Mouse (Mus musculus) lung, adult 2 months (tissue): ENCODE data around the gene Trim41. TPM values are rescaled to one million over a fixed set of nuclear protein-coding genes. Genes with fewer than 3 reads are reported as not detected.
A peak's percentile ranks its signal among the peaks of the same experiment; 100 is the strongest.

ENCODE experiments used
- DNase-seq: peaks from one replicate; pipeline ENCODE4 v3.0.0; 2022
- H3K4me1 ChIP-seq: fragments of 200-500 bp; 2 replicates; pipeline ENCODE4 v1.6.1; 2011; ENCODE audit warnings: low read length; ENCODE audit not compliant: control insufficient read depth, insufficient read depth
- H3K4me3 ChIP-seq: fragments of 200-500 bp; replicated peaks from 2 replicates; pipeline ENCODE3; 2011; ENCODE audit warnings: low read depth, mild to moderate bottlenecking, control low read depth, low read length; ENCODE audit errors: extremely low read depth
- CTCF ChIP-seq: fragments of 200-500 bp; IDR thresholded peaks from 2 replicates; pipeline ENCODE4 v1.5.1; 2011; ENCODE audit warnings: mild to moderate bottlenecking, low read length, control low read depth; ENCODE audit not compliant: insufficient read depth
- POLR2A ChIP-seq: fragments of 200-500 bp; IDR thresholded peaks from 2 replicates; pipeline ENCODE4 v1.6.1; 2011; ENCODE audit warnings: low read depth, mild to moderate bottlenecking, control low read depth, low read length, borderline replicate concordance; ENCODE audit errors: extremely low read depth
- WGBS: fragments of 180-500 bp; shearing (Covaris S2); methylation state at CpG from one replicate; pipeline ENCODE4 v1.1.7; 2018; 5-methylcytosine and 5-hydroxymethylcytosine counted together
- polyA plus RNA-seq: library from polyadenylated mRNA; depleted of rRNA; stranded (reverse); fragments of >200 nt; gene quantifications from 2 replicates; pipeline ENCODE4 v1.2.3, GENCODE M21; 2012

The Trim41 gene
- polyA plus RNA-seq, 1 experiment = 32.4 TPM

- no peak for TF ChIP-seq POLR2A
- Histone ChIP-seq H3K4me3 (peak overlapping the region; percentile 50), H3K4me1 (peaks cover 7% of the 10 kb centered on the region)
- DNase-seq = peak; percentile 79
- WGBS = under 1% methylated on average over 16 of the region's 16 CpGs
Observed at GRCm38 (mm10) chr11:48818346-48818745, 1.2 kb upstream of the Trim41 start.

GRCm38 (mm10) chr11:48817794-48818193, 641 bp upstream of the Trim41 start:
- peak overlapping the region; percentile 70 for H3K4me3 ChIP-seq
- DNase-seq = no peak
- H3K4me1 ChIP-seq = peaks cover 7% of the 10 kb centered on the region
- TF ChIP-seq POLR2A (no peak), CTCF (no peak)
- WGBS = 5% methylated on average over 9 of the region's 9 CpGs

DNA sequence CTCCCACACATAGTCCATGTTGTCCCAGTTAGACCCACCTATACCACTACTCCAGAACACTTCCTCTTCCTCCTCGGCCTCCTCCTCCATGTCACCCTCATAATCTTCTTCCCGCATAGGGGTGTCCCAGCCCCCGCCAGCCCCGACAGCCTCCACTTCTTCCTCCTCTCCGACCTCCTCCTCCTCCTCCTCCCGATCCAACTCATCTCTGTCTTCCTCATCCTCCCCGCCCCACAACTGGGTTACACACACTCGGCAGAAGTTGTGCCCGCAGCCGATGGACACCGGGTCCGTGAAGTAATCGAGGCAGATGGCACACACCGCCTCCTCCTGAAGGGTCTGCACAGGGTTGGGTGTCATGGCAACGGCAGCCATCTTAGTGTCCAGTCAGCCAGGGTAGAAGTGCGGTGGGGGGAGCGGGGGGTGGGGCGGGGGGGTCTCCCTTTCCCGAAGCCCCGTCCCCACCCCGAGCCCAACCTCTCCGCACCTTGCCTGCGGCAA, 822 bp downstream of the Trim41 start:
- WGBS = 3% methylated on average over 18 of the region's 23 CpGs
- Histone ChIP-seq H3K4me1 (peaks cover 7% of the 10 kb centered on the region), H3K4me3 (peak overlapping the region; percentile 97)
- peak; percentile 42 for DNase-seq
- TF ChIP-seq POLR2A (no peak), CTCF (no peak)

DNA sequence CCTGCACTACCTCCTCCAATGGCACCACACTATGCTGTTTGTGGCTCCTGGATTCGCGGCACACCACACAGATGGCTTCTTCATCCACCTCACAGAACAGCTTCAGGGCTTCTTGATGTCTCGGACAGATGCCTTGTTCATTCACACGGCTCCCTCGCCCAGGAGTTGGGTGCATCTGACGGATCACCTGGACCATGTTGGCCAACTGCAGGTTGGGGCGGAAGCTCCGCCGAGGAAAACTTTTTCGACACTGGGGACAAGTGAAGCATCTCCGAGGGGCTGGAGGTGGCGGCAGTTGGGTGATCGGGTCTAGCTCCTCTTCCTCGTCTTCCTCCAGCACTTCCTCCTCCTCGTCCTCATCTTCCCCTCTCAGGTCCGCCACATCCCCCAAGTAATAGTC, 1.3 kb downstream of the Trim41 start:
- TF ChIP-seq POLR2A (no peak), CTCF (no peak)
- WGBS = 53% methylated on average over 16 of the region's 16 CpGs
- Histone ChIP-seq H3K4me3 (peak overlapping the region; percentile 97), H3K4me1 (peaks cover 7% of the 10 kb centered on the region)
- no peak for DNase-seq

- Histone ChIP-seq H3K4me3 (no peak overlapping the region), H3K4me1 (peaks cover 7% of the 10 kb centered on the region)
- DNase-seq = no peak
- TF ChIP-seq CTCF = no peak
Observed at GRCm38 (mm10) chr11:48813782-48814181, 3.4 kb downstream of the Trim41 start.

GRCm38 (mm10) chr11:48810142-48810541, 7.0 kb downstream of the Trim41 start:
- no peak for TF ChIP-seq POLR2A
- TF ChIP-seq CTCF = no peak
- 74% methylated on average over 2 of the region's 2 CpGs for WGBS
- DNase-seq = no peak

GRCm38 (mm10) chr11:48809434-48809830, 7.7 kb downstream of the Trim41 start:
- Histone ChIP-seq H3K4me1 (no peaks in the 10 kb centered on the region), H3K4me3 (no peak overlapping the region)
- TF ChIP-seq POLR2A (no peak), CTCF (no peak)
- WGBS = 50% methylated on average over 4 of the region's 4 CpGs
- no peak for DNase-seq

More at GRCm38 (mm10) chr11:48810142-48810541, 7.0 kb downstream of the Trim41 start:
- Histone ChIP-seq H3K4me1 (no peaks in the 10 kb centered on the region), H3K4me3 (no peak overlapping the region)

DNA sequence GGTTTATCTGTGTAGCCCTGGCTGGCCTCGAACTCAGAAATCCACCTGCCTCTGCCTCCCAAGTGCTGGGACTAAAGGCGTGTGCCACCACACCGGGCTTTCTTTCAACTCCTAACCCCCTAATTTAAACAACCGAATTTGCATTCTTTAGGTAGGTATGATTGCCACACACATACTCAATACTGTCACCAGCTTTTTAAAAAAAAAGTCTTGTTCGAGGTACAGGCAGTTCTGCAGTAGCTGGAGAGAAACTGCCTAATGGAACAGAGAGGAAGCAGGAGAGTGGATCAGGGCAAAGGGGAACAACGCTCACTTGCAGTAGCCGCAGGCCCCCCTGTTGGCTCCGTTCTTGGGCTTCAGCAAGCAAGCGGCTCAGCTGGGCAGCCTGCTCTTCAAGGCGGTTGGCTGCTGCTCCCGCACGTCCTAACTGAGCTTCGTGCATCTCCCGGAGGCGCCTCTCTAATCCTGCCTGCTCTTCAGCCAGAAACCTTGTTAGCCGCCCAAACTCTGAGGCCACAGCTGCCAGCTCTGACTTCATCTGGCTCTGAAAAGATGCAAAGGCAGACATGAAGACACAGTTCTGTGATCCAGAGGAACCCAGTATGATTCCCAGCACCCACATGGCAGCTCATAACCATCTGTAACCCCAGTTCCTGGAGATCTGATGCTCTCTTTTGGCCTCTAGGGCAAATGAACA, 8.3 kb downstream of the Trim41 start:
- Histone ChIP-seq H3K4me1 (no peaks in the 10 kb centered on the region), H3K4me3 (no peak overlapping the region)
- 63% methylated on average over 16 of the region's 16 CpGs for WGBS
- TF ChIP-seq POLR2A (no peak), CTCF (no peak)
- no peak for DNase-seq

- Histone ChIP-seq H3K4me1 (no peaks in the 10 kb centered on the region), H3K4me3 (no peak overlapping the region)
- no peak for DNase-seq
- TF ChIP-seq POLR2A (no peak), CTCF (no peak)
Observed at GRCm38 (mm10) chr11:48808304-48808646, 8.9 kb downstream of the Trim41 start.

GRCm38 (mm10) chr11:48807563-48808303, 9.4 kb downstream of the Trim41 start:
- DNase-seq = no peak
- Histone ChIP-seq H3K4me3 (no peak overlapping the region), H3K4me1 (no peaks in the 10 kb centered on the region)
- 54% methylated on average over 14 of the region's 14 CpGs for WGBS
- no peak for TF ChIP-seq CTCF
- TF ChIP-seq POLR2A = no peak
